Mouse (Mus musculus) lung, adult 2 months (tissue): ENCODE measurements around the gene Krt28.

ENCODE experiments used
- CTCF ChIP-seq: fragments of 200-500 bp; IDR thresholded peaks from 2 replicates; pipeline ENCODE4 v1.5.1; 2011; ENCODE audit warnings: mild to moderate bottlenecking, low read length, control low read depth; ENCODE audit not compliant: insufficient read depth
- POLR2A ChIP-seq: fragments of 200-500 bp; IDR thresholded peaks from 2 replicates; pipeline ENCODE4 v1.6.1; 2011; ENCODE audit warnings: low read depth, mild to moderate bottlenecking, control low read depth, low read length, borderline replicate concordance; ENCODE audit errors: extremely low read depth

- TF ChIP-seq CTCF (no peak), POLR2A (no peak)
These were observed 45.0 kb downstream of the Krt28 start for GRCm38 (mm10) chr11:99329655-99330054.
